Mouse (Mus musculus) embryo, embryonic 9.5 days (tissue): ENCODE data around the gene Kank1.

Experiments
- DNase-seq: peaks from one replicate; pipeline ENCODE4 v3.0.0-alpha.2; 2017; ENCODE audit errors: extremely low spot score

Kank1 gene

DNA sequence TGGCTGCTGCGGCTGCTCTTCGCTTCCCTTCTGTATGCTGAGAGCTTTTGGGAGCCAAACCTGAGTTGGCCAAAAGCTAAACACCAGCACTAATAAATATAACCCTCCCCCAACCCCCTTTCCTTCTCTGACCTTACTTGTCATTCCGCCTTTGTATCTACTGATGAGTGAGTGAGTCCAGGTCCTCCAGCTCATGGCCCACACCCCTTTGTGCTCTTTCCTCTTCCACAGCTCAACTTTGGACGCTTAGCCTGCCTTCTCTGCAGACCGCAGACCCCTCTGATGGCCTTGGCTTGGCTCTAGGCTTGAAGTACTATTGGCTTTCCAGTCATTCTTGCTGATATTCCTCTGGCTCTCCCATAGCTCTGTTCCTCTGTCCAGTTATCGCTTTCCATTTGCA is 16.4 kb downstream of the Kank1 start:
- no peak for DNase-seq

DNA sequence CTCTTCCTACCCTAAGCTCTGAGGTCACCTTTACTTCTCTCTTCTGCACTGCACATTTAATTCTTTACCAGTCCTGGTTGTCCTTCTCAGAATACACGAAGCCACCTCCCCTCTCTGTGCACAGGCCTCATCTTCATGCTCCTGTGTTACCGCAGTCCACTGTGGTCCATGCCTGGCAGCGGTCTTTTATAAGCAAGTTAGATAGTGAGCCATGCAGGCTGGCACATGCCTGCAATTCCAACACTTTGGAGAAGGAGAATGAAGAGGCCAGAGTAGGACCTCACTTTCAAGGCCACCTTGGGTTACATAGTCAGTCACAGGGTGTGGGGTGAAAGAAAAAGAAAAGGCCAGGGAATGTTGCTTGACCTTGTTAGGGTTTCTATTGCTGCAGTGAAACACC is 16.9 kb downstream of the Kank1 start:
- no peak for DNase-seq

DNA sequence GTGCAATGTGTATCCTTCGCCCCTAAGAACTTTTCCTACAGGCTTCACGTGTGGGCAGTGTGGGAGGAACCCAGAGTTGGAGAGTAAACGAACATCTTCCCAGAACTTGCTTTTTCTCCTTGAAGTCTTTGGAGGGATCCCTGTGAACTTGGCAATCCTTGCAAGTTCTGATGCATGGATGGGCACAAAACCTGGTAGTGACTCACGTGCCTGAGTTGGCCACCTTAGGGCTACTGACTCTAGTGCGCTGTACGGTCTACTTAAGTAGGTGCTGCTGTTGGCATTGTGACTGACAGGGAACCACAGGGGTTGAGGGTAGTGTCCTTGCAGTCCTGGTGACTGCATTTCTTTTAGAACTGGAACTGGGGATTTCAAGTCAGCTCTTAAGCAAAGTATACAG is 21.5 kb downstream of the Kank1 start:
- no peak for DNase-seq

DNA sequence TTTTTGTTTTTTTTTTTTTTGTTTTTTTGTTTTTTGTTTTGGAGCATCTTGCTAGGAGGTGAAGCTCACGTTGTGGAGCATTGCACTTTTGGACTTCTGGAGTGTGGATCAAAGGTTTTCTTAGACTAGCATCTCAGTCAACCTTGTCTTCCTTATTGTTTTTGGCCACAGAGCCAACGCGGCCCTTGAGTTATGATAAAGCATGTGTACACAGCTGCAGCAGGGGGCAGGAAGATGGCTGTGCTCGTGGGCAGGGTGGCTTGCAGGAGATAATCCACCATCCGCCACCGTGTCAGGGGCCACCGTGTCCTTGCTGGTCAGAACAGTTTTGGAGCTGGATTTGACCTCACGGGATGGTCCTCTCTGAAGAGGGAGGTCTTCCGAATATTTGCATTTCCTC is 29.4 kb downstream of the Kank1 start:
- DNase-seq = no peak

DNA sequence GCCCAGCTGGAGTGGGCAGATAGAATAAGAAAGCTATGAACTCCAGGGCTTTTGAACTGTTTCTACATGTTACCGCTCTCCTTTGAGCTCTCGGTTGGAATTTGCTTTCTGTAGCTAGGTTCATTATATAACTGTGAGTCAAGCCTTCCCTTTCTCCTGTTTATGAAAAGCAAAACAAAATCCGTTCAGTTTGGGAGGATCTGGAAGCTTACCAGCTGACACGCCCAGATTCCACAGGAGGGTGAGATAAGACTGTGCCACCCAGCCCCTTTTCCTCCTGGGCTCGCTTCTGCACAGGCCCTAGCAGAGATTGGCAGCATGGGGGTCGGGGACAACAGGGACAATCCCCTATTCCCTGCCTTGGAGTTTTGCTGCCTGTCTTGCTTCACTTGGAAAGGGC is 30.5 kb downstream of the Kank1 start:
- DNase-seq = no peak

DNA sequence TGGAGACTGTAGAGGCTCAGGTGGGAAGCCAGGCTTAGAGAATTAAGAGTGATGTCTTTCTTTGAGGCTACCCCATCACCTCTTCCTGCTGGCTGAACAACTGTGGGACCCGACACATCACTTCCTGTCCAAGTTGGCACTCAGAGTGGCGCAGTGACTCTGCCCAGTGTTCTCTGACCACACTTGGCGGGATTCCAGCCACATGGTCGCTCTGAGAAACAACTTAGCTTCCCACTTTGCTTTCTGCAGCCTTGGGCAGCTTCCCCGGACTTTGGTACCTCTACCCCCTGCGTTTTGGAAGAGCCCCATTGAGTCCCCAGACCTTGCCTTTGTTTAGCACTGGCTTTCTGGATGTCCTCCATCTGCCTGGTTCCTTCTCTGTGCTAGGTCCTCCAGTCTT is 31.8 kb downstream of the Kank1 start:
- DNase-seq = no peak

DNA sequence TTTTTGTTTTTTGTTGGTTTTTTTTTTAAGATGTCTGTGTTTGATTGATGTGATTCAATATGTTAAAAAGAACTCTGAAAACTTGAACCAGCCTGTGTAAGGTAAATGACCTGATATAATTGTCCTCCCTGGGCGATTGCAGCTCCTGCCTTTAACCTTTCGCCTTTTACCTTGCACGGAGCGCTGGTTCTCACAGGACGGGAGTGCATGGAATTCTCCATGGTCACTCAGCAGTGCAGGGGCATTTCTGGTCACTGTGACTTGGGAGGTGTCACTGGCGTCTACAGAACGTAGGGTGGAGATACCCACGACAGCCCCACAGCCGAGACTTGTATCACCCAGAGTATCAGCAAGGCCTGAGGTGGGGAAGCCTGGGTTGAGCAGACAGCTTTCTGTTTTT is 34.8 kb downstream of the Kank1 start:
- no peak for DNase-seq

DNA sequence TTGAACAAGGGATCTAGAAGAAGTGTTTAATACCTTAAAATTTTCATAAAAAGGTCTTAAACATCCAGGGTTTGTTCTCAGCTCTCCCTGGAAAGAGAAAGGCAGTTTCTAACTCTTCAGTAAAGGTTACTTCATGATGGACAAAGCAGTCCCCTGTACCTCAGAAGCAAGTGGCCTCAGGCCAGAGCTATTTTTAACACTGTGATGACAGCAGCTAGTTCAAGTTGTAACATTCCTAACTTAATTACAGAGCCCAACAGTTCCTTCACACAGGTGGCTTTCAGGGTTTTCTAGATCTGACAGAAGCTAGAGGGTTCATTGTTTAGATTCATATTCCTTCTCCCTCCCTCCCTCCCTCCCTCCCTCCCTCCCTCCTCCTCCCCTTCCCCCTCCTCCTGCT is 36.4 kb downstream of the Kank1 start:
- no peak for DNase-seq

DNA sequence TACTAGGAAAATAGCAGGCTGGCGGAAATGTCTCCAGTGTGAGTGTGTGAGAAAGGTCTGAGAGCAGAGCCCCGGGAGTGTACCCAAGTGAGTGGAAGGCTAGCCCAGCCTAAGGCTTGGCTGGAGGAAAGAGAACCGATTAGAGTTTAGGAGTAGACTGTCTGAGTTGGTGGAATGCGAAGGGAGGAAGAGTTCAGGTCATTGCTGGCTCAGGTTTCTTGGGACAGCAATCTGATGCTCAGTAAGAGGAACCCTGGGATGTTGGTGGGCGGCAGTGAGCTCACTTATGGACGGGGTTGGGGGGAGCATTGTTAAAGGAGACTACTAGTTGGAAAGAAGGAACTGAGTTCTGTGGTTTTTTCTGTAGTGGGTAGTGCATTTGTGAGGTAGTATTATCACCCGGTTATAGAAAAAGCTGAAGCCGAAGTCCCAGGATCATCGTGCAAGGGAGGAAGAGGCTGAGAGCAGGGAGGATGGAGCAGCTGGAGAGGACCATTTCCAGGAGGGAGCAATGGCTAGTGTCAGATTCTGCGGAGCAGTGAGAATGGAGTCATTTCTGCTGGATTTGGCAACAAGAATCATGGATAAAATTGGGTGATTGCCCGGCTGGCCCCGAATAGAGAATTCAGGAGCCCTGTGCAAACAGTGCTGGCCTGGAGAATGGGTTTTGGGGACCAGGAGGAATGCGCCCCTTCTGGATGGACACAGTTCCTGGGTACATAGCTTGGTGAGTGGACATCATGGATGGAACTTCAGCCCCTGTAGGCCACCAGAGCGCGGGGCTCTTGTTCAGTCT is 40.0 kb downstream of the Kank1 start:
- no peak for DNase-seq

DNA sequence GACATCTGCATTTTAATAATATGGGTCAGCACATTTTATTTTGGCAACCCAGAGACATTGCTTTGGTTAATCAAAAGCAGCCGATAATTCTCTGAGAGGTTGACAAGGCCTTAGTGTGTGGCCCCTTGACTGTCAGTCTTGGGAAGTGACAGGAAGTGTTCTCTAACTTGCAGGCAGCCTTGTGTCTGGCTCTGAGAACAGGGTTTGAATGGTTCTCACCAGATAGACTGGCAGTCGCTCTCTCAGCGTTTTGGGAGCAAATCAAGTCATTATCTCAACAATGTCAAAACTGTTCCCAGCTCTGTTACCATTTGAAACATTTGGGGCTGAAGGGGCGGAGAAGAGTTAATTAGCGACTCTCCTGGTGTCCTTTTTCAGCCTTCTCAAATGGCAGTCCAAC is 41.0 kb downstream of the Kank1 start:
- no peak for DNase-seq

DNA sequence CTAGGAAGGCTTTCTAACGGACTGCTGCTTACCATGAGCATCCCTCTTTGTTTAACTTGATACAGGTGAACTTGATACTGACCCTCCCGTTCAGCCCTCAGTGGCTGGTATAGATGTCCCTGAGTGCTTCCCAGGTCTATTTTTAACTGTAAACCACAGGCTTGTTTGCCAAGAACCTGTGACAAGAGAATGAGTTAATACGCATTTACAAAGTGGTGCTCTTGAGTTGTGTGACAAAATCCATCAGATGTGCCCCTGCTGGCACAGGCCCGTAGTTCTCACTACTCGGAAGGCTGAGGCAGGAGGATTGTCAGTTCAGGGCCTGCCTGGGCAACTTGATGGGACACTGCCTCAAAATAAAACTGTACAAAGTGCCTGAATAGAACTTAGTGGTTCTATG is 42.8 kb downstream of the Kank1 start:
- DNase-seq = no peak

DNA sequence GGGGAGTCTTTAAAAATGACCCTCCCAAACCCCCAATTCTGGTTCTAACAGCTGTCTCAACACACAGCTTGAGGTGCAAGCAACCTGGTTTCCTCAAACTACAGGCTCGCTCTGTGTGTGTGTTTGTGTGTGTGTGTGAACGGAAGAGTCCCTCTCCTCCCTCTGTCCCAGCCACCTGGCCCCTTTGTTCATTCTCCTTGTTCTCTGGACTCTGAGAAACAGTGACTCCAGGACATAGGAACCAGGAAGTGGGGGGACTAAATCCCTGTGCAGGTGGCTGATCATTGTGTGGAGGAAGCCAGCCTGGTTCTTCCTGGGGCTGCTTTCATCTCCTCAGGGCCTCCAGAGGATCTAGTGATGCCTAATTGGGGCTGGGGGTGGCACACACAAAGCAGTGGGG is 46.9 kb downstream of the Kank1 start:
- DNase-seq = no peak

DNA sequence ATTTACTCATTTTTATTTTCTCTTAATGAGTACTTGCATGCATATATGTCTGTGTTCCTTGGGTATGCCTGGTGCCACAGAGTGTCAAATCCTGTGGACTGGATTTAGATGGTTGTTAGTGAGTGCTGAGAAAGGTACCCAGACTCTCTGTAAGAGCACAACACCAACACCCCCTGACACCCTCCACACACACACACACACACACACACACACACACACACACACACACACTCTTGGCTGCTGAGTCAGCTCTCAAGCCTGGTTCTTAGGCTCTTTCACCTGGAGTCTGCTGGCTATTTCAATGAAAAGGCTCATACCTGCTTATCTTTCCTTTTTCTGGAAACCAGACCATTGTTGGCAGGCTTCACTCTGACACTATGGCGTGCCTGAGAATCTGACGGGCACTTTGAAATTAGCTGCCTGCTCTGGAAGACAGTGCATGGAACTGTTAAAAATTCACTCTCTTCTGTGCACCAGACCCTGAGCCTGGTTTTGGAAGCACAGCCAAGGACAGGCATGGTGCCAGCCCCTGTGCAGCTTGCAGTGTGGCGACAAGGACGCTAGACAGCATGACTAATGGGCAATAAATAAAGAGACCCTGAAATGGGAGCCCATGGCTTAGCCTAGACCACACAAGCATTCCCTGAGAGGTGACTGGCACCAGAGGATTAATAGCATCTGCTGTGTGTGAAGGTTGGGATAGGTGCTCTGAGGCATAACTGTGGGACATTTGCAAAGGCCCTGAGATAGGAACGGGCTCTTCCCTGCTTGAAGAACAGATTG is 49.2 kb downstream of the Kank1 start:
- DNase-seq = no peak

DNA sequence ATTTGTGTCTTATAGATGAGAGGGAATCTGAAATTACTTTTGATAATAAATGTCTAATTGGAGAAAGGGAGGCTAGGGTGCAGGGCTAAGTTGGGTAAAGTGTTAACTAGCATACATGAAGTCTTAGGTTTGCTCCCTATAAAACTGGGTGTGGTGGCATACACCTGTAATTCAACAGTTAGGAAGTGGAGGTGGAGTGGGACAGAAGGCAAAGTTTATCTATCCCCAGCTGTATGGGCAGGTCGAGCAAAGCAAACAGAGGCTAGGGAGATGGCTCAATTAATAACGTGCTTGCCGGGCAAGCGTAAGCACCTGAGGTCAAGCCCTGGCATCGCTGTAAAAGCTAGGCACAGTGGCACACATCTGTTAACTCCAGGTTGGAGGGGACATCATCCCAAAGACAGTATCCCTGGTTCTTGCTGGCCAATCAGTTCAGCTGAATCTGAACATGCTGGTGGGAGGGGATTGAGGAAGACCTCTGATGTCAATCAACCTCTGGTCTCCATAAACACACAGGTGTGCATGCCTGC is 54.3 kb downstream of the Kank1 start:
- no peak for DNase-seq

DNA sequence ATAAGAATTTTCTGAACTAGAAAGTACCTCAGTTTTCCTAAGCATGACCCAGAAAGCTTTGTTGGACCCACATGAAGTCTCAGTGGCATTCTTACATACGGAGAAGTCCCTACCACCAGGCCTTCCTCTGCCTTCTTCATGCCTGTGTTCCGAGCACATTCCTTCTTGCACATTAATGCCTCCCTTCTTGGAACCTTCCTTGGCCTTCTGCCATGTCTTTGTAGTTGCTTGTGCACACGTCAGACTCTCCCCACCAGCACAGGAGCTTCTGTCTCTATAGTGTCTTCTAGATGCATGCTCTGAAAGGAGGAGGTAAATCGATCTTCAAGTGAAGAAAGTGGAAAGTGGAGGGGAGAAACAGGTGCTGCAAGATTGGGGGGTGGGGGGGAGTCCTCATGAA is 58.4 kb downstream of the Kank1 start:
- no peak for DNase-seq

DNA sequence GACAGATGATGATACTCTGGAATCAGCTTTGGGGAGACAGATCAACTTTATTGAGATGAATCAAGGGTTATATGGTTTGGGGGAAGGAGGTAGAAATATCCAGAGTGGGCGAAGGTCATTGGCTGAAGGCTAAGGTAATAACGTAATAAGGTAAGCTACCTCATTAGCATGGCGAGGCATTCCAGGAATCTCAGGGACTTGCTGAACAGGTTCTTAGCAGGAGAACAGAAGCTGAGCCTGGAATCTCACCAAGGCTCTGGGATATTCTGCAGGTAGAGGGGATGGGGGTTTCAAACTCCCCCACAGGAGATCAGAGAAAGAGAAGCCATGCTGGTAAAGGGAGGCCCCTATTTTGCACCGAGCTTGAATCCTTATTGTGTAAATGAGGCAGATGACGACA is 60.5 kb downstream of the Kank1 start:
- DNase-seq = no peak

DNA sequence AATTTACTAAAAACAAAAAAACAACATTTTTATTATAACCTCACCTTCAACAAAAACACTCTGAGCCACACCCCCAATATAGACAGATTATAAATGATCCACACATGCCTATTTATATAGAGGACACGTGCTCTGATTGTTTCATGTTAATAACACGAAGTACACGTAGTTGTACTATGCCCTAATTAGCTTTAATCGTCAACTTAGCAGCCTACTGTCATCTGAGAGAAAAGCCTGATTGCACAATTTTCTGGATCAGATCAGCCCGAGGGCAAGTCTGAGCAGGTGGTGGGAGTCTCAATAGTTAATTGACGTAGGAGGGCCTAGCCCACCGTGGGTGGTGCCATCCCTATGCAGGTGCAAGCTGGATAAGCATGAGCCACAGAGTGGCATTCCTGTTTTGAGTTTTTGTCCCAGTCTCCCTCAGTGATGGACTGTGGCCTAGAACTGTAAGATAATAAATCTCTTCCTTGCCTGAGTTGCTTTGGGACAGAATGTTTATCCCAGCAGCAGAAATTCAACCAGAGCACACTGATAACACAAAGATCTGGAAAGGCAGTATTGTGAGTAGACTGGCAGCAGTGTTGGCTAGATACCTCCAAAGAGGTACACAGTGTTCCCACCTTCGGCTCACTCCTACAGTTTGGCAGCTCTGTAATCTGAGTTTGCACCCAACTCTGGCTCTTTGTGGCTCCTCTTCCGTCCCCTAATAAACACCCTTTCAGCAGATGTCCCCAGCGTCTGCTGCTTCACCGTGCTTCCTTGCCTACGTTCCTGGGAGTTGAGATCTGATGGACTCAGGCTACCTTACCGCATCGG is 63.3 kb downstream of the Kank1 start:
- DNase-seq = no peak

DNA sequence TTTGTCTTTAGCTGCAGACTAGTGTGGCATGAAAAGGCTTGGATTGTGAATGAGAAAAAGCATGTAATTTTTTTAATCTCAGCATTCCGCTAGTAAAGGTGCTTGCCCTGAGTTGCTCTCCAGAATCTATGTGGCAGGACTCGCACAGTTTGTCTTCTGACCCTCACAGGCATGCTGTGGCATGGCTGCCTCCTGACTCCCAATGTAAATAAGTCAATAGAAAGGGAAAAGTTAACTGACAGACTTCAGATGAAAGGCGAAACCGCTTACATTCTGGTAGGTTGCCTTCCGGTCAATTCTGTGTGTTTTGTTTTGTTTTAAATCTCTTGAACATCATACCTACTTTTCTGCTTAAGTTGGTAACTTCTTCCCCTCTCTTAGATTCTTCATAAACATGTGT is 64.4 kb downstream of the Kank1 start:
- no peak for DNase-seq

DNA sequence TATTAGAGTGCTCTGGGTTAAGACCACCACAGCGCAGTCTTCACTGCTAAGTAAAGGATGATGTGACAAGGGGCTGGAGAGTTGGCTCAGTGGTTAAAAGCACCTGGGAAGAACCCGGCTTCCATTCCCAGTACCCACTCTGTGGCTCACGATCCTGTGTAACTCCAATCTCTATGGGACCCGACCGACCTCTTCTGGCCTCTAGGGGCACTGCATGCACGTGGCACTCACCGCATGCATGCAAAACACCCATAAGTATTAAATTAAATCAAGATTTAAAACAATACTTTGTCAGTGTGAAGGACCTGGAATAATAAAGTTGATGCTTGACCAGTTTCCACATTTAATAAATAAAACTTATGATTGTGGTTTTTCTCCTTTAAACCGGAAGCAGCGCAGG is 69.5 kb downstream of the Kank1 start:
- no peak for DNase-seq

DNA sequence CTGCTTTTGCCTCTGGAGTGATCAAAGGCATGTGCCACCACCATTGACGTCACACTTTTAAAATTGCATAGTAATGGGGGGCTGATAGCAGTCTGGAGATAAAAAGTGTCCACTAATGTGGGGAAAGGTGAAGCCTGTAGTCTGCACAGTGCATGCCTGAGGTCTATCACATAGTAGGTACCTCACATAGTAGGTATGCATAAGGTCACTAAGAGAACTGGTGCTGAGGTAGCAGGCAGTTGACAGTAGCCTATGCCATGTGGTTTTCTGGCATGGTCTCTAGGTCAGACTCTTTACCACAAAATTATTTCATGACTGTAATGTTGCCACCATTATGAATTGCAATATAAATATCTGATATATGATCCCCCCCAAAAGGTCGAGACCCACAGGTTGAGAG is 71.4 kb downstream of the Kank1 start:
- DNase-seq = no peak

DNA sequence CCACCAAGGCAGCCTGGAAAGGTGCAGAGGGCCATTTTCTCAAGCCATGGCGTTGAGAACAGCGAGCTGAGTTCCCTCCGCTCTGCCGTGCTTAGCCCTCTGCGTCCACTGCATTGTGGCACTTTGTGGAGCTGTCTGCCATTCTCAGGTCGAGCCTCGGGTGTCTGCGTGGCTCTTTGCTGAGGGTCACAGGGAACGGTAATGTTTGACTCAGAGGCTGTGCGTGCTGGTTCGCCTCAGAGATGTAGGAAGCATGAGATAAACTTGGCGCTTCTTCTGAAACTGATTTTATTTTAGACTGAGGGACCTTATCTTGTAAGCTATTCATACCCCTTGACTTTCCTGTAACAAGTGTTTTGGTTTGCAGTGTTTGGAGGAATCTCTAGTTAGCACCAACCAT is 72.0 kb downstream of the Kank1 start:
- DNase-seq = no peak

DNA sequence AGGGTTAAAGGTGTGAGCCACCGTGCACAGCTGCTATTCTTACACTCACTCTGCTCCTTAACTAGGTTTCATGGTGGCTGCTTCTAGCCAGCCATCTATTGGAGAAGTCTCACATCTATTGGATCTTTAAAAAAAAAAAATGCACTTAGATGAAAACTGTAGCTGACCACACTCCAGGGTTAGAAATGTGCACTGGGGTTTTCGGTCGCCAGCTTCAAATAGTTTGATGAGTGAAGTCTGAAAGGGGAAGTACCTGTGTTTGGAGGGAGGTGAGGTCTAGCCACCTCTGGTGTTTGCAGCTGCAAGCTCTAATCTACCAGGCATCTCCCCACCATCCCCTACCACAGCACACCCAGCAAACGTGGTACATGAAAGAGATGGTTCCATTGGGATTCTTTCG is 74.2 kb downstream of the Kank1 start:
- DNase-seq = no peak
